Mouse (Mus musculus) right cerebral cortex, postnatal 4 days (tissue): Measurements from ENCODE around the gene Zbtb6.

ENCODE experiments used
- DNase-seq: peaks from one replicate; pipeline ENCODE4 v3.0.0-alpha.2; 2022

The Zbtb6 gene

DNA sequence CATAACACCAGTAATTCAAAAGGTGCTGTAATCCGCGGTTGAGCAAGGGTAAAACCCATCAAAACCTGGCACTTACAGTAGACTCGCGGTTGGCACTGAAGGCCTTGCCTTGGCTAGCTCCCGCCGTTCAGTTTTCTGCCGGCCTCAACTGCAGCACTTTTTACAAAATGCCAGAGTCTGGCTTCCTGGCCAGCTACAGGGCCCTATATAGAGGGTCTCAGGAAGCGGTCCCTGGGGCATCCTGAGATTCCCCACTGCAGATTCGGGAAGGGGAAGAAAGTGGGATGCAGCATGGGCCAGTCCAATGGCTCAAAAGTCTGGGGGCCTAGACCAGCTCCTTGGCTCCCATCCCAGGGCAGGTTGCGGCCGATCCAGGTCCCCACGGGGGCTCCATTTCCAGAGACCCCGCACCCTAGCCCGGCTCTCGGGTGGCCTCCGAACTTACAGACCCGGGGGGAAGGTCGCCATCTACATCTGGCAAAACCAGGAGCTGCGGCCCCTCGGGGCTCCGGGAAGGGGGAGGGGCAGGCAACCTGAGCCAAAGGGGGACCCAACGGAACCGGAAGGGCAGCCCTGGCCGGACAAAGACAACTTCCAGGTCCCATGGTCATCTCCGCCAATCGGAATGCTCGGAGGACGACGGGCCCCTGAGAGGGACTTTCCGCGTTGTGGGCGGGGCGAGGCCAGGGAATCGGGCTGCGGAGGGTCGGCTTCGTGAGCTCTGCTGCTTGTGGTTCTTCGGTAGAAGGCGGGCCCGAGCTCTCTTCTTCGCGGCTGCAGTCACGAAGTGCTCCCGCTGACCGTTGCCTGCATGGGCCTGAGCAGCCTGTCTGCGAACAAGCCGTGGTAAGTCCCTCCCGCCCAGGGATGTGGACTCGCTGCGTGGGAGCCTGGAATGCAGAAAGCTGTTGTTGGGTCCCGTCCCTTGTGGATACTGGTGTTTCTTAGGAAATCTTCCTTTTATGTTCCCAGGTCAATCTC is at the start of gene Zbtb6, which contains the start of the genes Zbtb26 and Rabgap1:
TSS of gene Zbtb6 (minus strand) at position 561 of the 981 bp plus-strand sequence.
TSS of gene Zbtb26 (minus strand) at position 525 of the 981 bp plus-strand sequence.
TSS of gene Rabgap1 (plus strand) at position 669 of the 981 bp plus-strand sequence.
- peak; percentile 92 for DNase-seq

DNA sequence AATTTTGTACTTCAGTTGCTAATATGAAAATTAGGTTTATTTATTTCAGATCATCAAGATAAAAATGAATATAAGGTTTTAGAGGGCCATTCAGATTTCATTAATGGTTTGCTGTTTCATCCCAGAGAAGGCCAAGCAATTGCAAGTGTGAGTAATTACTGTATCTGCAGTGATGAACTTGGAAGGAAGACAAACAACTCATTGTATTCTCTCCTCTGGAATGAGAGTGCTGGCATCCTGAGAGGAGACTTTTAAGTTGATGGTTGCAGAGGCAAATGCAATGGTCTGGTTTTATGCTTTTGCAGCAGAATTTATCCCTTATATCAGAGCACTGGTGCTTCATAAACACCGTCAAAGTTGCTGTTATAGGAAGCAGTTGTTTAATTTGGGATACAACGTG is 46.0 kb upstream of the Zbtb6 start:
- no peak for DNase-seq

DNA sequence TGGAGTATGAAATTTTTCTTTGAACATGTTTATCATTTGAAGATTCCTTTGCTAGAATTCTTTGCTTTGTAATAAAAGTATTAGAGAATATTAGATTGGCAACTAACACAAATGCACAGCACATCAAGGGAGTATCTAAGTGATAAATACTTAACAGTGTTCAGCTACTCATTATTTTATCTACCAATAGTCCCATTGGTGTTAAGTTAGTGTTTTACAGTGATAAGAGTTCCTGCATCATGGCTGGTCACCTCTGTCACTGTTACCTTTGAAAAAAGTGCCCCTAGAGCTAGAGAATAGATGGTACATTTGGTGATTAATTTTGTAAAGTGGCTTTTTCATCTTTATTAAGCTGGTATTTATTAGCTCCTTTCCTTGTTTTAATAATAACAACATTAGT is 43.4 kb upstream of the Zbtb6 start:
- DNase-seq = no peak

DNA sequence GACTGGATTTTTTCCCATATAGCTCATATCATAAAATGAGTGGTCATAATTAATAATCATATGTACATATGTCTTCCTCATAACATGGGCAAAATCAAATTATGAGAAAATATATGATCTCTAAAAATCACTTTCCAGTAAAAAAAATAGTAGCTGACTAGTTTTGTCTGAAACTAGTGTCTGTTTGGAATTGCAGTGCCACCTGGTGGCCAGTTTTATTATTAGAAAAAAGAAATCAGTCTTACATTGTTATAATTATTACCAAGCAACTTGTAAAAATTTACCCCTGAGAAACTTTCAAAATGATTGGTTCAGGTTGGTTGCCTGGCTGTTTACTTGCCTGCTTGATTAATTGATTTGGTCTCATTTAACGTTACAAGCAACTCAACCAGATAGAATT is 42.4 kb upstream of the Zbtb6 start:
- DNase-seq = peak; percentile 43

DNA sequence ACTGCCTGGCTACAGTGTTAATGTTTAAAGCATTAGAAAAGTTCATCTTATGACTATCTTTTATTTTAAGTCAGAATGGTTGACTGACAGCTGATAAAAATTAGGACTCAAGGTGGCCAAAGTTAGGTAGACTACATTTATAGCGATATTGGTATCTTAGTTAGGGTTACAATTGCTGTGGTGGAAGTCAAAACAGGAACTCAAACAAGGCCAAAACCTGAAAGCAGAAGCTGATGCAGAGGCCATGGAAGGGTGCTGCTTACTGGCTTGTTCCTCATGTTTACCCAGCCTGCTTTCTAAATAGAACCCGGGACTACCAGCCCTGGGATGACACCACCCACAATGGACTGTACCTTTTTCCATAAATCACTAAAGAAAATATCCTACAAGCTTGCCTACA is 41.2 kb upstream of the Zbtb6 start:
- no peak for DNase-seq

DNA sequence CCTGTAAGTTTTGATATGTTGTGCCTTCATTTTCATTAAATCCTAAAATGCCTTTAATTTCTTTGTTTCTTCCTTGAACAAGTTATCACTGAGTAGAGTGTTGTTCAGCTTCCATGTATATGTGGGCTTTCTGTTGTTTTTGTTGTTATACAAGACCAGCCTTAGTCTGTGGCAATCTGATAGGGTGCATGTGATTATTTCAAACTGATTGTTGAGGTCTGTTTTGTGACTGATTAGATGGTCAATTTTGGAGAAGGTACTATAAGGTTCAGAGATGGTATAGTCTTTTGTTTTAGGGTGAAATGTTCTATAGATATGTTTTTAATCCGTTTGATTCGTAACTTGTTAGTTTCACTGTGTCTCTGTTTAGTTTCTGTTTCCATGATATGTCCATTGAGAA is 37.1 kb upstream of the Zbtb6 start:
- DNase-seq = no peak

DNA sequence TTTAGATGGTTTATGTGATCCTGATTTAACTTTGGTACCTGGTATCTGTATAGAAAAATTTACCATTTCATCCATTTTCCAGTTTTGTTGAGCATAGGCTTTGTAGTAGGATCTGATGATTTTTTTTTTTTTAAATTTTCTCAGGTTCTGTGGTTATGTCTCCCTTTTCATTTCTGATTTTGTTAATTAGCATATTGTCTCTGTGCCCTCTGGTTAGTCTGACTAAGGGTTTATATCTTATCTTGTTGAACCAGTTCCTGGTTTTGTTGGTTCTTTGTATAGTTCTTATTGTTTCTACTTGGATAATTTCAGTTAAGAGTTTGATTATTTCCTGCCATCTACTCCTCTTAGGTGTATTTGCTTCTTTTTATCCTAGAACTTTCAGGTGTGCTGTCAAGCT is 36.6 kb upstream of the Zbtb6 start:
- no peak for DNase-seq

DNA sequence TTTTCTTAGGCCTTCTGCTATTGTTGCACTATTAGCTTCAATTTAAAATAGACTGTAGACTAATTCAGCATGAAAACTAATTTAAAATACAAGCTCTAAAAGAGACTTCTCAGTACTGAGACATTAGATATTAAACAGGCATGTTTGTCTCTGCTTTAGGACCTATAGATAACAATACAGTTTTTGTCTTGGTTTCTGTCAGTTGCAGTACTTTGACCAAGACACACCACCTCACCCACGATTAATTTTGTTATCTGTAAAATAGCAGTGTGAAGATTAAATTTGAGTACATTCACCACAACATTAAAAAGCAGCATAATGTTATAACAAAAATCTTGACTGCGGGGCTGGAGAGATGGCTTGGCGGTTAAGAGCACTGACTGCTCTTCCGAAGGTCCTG is 23.3 kb upstream of the Zbtb6 start:
- no peak for DNase-seq

DNA sequence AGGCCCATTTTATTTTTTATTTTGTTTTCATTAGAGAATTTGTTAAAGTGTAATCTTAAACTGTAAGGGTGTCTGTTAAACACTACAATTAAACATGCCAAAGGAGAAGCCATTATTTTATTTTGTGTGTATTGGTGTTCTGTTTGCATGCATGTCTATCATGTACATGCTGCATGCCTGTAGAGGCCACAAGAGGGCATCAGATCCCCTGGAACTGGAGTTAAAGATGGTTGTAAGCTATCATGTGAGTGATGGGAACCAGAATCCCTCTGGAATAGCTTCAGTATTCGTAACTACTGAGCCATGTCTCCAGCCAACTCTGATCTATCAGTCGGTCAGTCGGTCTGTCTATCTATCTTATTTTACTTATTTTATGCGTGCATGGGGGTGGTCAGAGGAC is 17.7 kb upstream of the Zbtb6 start:
- no peak for DNase-seq

DNA sequence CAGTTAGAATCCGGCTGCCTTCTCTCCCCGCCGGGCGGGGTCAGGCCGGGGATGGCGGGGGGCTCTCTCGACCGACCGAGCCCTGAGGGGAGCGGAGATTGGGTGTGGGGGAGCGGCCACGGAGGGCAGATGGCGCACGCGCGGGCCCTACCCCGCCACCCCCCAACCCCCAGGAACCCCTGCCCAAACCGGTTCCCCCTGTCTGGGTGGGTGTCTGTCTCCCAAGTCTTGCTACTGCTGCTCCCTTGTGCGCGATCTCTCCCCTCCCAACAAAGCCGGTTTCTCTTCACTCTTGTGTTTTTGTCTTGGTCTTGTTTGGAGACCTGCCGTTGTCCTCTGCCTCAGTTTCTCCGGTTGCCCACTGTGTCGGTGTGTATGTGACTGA is 9.4 kb upstream of the Zbtb6 start:
- no peak for DNase-seq

DNA sequence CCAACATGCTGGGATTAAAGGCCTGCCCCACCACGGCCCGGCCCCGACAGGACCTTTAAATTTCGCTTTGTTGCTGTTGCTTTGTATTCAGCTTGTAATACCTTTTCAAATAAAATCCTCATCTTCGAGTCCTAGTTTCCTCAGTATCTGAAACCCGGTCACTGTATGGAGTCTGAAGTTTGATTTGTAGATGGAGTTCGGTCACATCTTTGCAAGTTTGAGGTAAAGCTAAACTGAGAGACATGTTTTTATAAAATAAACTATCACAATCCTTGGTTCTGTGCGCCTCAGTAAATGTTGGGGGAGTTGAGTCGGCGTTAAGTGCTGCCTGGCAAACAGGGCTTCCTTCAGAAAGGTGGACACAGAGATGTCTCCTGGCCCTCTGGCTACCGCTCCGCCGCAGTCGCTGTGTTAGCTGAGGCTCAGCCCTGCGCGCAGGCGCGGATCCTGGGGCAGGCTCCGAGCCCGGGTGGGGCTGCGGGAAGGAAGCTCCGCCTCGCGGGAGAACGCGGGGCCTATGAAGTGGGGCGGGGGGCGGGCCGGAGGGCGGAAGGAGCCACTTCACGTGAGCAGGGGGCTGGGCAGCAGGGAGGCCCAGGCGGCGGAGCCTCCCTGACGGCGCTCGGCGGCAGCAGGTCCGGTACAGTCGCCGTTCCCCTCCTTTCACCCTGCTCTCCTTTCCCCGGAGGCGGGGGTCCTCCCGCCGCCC is 8.8 kb upstream of the Zbtb6 start:
- DNase-seq = peak; percentile 92

DNA sequence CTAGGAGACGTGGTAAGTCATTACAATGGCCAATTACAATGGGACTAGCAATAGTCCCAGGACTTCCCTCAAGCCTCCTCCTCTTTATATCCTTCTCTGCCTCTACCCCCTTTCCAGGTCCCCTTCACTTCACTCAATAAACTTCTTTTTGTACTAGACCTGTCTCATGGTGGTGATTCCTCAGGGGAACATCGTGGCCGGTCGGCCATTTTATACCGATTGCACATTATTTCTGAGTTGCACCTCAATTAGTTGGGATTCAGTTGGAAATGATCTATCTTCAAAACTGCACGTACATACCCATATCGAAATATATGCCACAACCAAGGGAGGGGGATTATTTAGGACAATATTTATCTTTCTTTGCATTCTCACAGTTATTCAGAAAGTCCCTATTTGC is 11.4 kb downstream of the Zbtb6 start:
- no peak for DNase-seq

DNA sequence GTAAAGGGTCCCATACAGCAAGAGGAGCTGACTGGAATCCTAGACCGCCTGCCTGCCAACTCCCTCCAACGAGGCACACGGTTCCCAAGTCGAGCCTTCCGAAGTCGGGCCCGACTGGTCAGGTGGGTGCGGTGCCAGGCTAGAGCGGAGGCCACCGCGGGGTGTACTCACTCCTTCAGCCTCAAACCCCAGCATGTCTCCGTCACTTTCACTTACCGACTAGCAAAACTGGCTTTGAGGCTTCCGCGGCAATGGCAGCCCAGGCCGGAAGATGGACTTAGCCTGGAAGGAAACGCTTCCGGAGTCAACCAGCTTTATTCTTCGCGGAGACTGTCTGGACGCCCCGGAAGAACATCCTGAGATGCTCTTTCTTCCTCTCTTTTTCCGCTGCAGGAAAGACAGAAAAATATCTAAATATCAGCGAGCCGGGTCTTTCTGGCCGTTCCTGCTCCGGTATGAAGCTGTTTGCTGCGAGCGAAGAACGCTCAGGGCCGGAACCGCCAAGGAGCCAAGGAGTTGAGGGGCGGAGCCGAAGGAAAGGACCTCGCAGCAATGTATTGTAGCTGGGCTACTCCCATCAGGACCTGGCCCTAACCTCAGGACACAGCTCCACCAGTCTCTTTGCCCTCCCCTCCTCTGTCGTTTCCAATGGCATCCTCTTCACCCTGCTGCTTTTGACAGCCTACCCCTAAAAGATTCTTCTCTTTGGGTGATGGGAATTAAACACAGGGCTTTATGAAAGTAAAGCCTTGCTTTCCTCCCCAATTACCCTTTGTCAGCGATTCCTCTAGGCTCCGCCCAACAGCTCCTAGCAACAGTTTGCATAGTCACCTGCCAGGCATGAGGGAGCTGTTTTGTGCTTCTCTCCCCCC is 12.1 kb downstream of the Zbtb6 start:
- DNase-seq = peak; percentile 75

DNA sequence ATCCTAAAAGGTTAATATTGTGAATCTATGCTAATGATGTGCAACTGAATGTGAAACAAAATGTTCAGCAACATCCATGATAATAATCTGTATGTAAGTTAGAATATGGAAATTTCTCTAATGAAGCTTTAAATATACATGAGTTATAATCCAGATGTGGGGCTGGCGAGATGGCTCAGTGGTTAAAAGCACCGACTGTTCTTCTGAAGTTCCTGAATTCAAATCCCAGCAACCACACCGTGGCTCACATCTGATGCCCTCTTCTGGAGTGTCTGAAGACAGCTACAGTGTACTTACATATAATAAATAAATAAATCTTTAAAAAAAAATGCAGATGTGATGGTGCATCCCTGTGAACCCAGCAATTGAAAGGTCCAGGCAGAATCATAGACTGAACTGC is 19.3 kb downstream of the Zbtb6 start:
- no peak for DNase-seq

DNA sequence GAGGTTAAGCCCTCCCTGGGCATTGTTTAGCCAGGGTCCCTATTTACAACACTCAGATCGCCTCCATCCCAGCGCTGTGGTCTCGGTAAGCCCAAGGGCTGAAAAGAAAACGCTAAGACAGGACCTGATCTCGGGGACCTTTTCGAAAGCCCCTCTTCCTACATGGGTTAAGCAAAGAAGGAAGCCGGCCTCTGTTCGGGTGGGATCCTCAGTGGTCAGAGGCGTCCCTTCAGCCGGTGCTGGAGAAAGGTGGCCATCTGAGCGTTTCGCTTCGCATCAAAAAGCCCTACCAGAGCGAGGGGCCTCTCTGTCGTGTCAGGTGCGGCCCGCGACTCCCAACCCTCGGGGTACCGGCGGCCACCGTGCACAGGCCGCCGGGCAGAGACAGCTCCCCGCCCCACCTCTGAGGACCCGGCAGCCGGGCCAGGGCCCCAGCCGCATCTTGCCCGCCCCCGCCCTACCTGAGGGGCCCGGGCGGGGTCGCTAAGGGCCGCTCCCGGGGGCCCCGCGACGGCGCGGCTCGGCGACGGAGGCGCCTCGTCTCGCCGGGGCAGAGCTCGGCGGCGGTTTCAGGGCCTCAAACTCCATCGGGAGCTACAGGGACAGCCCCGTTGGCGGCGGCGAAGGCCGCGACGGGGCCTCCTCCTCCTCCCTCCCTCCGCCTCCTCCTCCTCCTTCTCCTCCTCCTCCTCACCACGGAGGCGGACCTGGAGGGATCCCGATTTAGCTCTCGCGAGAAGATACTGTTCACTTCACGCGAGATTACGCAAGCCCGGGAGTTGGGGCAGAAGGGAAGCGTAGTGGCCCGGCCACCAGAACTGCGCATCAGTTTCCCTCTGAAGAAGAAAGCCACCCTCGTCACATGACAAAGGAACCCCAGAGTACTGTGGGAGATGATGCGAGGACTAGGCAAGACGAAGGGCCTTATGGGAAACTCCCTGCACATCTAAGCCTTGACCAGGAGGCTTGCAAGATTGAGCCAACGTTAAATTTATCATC is 20.4 kb downstream of the Zbtb6 start, which contains the start of gene Rc3h2:
TSS of gene Rc3h2 (minus strand) at position 598 of the 999 bp plus-strand sequence.
- peak; percentile 87 for DNase-seq

DNA sequence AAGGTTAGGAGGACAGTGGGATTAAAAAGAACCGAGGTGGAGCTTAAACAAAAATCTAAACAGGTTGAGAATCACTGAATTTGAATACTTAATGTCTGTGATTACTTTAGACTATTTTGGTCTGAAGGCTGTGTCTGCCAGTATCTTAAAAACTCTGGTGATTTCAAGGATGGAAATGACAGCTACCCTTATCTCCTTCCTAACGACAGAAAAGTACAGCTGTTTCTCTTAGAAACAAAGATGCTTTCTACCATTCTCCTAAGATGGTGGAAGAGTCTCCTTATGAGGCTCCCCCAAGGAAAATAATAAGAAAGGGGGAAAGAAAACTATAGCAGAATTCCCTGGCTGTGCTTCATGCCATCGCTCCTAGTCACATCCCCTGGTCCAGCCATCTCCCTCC is 21.1 kb downstream of the Zbtb6 start:
- no peak for DNase-seq

DNA sequence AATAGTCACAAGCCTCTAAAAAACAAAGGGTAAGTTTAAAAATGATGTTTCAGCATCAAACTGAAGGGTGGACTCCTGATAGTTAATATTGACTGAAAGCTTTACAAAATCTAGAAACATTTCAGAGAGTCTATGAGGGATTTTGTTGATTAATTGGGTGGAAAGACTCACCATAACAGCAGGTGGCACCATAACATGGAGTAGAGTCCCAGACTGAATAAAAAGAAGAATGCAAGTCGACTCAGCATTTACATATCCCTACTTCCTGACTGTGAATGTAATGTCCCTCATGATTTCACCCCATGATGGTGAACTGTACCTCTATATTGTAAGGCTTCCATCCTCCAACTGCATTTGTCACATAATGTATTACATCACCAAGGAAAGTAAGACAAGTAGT is 47.4 kb downstream of the Zbtb6 start:
- DNase-seq = no peak

DNA sequence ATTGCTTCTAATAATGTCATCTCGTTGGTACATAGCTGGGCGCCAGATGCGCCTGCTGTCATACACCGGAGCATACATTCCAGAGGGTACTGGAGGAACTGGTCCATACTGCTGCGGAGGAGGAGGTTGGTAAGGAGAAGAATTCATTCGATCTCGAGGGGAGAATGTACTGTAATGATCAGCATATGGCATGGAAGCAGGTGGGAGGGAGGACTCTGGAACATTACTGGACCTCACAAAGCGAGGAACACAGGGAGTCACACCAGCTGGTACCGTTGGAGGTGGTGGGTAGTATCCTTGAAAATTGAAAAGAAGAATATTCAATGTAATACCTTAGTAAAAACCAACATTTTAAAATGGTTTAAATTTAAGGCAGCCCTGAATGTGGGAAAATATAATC is 60.0 kb downstream of the Zbtb6 start:
- no peak for DNase-seq

DNA sequence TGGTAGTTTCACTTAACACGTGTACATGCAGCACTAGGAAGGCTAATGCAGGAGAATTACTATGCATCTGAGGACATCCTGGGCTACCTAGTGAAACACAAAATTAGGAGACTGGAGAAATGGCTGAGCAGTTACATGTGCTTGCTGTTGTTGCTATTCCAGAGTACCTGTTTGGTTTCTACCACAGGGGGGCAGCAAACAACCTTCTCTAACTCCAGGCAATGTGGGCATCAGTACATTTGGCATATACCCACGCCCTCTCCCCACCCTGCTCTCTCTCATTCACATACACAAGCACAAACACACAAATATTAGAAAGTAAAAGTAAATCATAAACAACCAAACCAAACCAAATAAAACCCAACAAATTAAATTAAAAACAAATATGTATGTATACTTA is 62.8 kb downstream of the Zbtb6 start:
- DNase-seq = peak; percentile 53

DNA sequence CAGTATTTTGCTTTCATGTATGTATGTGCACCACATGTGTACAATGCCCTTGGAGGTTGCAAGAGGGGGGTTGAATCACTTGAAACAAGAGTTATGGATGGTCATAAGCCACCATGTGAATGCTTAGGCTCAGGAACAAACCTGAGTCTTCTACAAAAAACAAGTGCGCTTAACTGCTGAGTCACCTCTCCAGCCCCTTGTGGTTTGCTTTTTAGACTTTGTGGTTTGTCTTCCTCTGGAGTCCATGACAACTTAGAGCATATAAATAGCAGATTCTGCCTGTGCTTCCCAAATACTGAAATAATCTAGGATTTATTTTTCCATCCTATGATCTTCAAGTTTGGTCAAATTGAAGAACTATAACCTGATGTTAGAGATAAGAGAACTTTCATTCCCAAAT is 67.0 kb downstream of the Zbtb6 start:
- no peak for DNase-seq
